Mouse (Mus musculus): ENCODE measurements at regions not wholly inside any gene's neighbourhood (a gene's known extent, or its start where the extent isn't known, plus 50 kb on each side); places are given as distances from the start of the nearest gene placed in this dataset.

GRCm38 (mm10) chr13:11099586-11099950 is 738.9 kb upstream of the Chrm3 start:
- H3K27ac ChIP-seq = no peak overlapping the region
- no peak overlapping the region for H3K4me3 ChIP-seq
- no peak for DNase-seq (ENCODE audit: low spot score in 2 of 2)
- TF ChIP-seq CTCF (conservative IDR thresholded peaks at IDR 0.05) = no peak

GRCm38 (mm10) chr13:11098899-11099585 is 738.4 kb upstream of the Chrm3 start:
- no peak for TF ChIP-seq CTCF (conservative IDR thresholded peaks at IDR 0.05)
- no peak for DNase-seq (ENCODE audit: low spot score in 2 of 2)
- no peak overlapping the region for H3K27ac ChIP-seq

GRCm38 (mm10) chr13:11092911-11093310 is 732.3 kb upstream of the Chrm3 start:
- Histone ChIP-seq H3K27ac (no peak overlapping the region), H3K4me3 (no peak overlapping the region)
- no peak for DNase-seq (ENCODE audit: low spot score in 2 of 2)
- TF ChIP-seq CTCF (conservative IDR thresholded peaks at IDR 0.05) = no peak

More at GRCm38 (mm10) chr13:11098899-11099585, 738.4 kb upstream of the Chrm3 start:
- no peak overlapping the region for H3K4me3 ChIP-seq
